Mouse (Mus musculus) heart, adult 2 months (tissue): ENCODE data around the gene Kank1.

Source experiments
- CTCF ChIP-seq: fragments of 200-600 bp; IDR thresholded peaks from 2 replicates; pipeline ENCODE4 v1.8.1; 2022; ENCODE audit warnings: antibody characterized with exemption, mild to moderate bottlenecking, moderate library complexity
- EP300 ChIP-seq: fragments of 200-500 bp; IDR thresholded peaks from 2 replicates; pipeline ENCODE4 v1.6.1; 2011; ENCODE audit warnings: low read depth, low read length, control low read depth; ENCODE audit not compliant: insufficient read depth
- POLR2A ChIP-seq: fragments of 200-500 bp; IDR thresholded peaks from 2 replicates; pipeline ENCODE4 v1.6.1; 2011; ENCODE audit warnings: mild to moderate bottlenecking, low read depth, low read length, control low read depth; ENCODE audit not compliant: insufficient read depth

DNA sequence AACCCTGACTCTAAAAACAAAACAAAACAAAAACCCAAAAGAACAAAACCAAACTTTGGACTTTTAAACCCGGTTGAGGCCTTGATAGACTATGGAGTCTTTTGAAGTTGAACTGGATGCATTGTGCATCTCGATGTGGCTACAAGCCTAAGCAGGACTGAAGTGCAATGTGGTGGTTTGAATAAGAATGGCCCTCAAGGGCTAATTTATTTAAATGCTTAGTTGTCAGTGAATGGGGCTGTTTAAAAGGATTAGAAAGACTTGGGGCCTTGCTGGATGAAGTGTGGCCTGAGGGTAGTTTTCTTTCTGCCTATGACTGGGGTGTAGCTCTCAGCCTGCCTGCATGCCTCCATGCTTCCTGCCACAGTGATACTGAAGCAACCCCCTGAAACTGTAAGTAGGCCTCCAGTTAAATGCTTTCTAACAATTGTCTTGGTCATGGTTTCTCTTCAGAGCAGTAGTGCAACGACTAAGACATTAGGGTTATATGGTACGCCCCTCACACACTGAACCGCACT, 242.4 kb downstream of the Kank1 start:
- TF ChIP-seq POLR2A (no peak), EP300 (no peak), CTCF (no peak)
